Mouse (Mus musculus) stomach, postnatal 0 days (tissue): ENCODE results near the gene Slc12a7.

Experiments used
- CTCF ChIP-seq: IDR thresholded peaks from 2 replicates; pipeline ENCODE4 v1.5.1; 2016; ENCODE audit warnings: antibody characterized with exemption, low read depth, mild to moderate bottlenecking, moderate library complexity
- EP300 ChIP-seq: optimal IDR thresholded peaks from 2 replicates; pipeline ENCODE3; 2016; ENCODE audit warnings: antibody characterized with exemption

GRCm38 (mm10) chr13:73714020-73714419 is 18.9 kb upstream of the Slc12a7 start:
- TF ChIP-seq CTCF (peak; percentile 76), EP300 (no peak)
